Mouse (Mus musculus): ENCODE measurements around the gene Gde1.

DNA sequence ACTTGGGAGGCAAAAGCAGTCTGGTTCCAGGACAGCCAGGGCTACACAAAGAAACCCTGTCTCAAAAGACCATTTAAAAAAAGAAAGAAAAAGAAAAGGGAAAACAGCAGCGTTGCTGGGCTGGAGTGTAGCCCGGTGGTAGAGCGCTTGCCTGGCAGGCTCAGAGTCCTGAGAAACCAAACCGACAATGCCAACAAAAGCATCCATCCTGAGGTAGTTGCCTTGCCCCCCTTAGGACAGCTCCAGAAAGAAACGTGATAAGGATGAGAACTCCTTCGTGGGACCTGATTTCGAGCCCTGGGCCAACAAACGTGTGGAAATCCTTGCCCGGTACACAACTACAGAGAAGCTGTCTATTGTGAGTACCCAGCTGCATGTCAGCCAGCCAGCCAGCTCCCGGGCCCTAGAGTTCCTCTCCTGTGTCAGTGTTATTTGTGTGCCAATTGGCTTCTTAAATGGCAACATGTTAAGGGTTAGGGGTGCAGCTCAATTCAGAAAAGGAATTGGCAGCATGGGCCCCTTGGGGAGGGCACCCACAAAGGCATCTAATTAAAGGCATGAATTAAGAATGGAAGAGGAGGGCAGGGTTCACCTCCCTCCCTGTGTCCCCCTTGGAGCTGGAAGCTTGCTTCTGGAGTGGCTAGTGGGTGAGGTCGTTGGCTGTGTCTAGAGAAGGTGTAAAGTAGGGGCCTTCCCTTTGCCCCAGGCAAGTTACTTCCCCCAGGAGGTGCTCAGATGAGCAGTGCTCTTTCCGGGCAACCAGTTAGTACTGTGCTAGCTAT lies 42.5 kb upstream of the Gde1 start:
- TF ChIP-seq TCF12 (IDR thresholded peaks at IDR 0.05; ENCODE audit: low read depth, low read length) (no peak), EP300 (IDR thresholded peaks at IDR 0.05; ENCODE audit: low read length) (no peak), NELFE (IDR thresholded peaks at IDR 0.05; ENCODE audit: low read depth, low read length) (no peak)

All from CH12.LX (cell line).